Mouse (Mus musculus): ENCODE data around the gene Cacnb1. TPM values are rescaled to one million over a fixed set of nuclear protein-coding genes. Genes with fewer than 3 reads are reported as not detected.

Cacnb1 gene
- polyA plus RNA-seq, 1 experiment from 2014 or later, result 6.1 TPM

DNA sequence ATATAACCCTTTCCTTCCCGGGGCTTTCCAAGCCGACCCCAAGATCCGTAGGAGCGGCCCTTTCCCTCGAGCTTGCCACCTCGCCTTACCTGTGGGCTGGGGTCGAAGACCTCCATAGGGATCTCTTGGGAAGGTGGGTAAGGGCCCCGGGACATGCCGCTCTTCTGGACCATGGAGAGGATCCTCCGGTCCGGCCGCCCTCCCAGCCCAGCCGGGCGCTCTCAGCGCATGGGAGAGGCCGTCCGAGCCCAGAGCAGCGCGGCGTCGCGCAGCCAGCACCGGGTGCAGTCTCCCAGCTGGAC lies 630 bp downstream of the Cacnb1 start:
- under 1% methylated on average over 23 of the region's 23 CpGs for WGBS
- H3K9me3 ChIP-seq (replicated peaks), result no peaks in the 10 kb centered on the region
- no peaks in the 10 kb centered on the region for H3K36me3 ChIP-seq
- peak overlapping the region; percentile 77 for H3K9ac ChIP-seq
- peak overlapping the region; percentile 97 for H3K4me2 ChIP-seq
- peak overlapping the region; percentile 67 for H3K27ac ChIP-seq (ENCODE audit: poor library complexity, severe bottlenecking)
- H3K27me3 ChIP-seq (replicated peaks), result peaks cover 16% of the 10 kb centered on the region
- H3K4me1 ChIP-seq (replicated peaks), result peaks cover 39% of the 10 kb centered on the region
- no peak; the same call in none of the 2 replicates for ATAC-seq (ENCODE audit: insufficient number of reproducible peaks, low FRiP score)
- peak overlapping the region; percentile 79 for H3K4me3 ChIP-seq

DNA sequence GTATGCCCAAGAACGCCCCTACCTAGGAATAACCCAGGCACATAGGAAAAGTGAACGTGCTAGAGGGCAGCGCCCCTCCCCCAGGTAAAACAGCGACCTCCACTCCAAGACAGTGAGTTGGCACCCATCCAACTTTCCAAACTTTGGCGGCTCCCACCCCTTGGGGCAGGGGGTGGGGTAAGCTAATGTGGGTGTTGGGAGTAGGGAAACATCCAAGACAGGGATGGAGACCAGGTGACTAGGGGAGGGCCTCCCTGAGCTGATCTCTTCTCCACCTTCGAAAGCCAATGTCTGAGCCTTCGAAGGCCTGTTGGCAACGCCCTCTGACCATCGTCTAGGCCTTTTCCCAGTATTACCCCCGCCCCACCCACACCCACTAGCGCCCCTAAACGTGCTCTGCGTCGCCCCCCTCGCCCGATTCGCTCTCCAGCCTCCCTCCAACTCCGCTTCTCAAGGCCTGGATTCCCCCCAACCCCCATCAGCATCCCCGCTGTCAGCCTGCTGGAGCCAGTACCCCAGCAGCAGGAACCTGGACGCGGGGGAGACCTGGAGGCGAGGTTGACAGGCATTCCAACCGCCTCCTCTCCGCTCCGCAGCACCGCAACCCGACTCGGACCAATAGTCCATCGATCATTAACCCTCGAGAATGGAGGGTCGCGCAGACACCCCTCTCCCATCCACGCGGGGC lies 1.1 kb downstream of the Cacnb1 start:
- no peaks in the 10 kb centered on the region for H3K9me3 ChIP-seq (replicated peaks)
- 5% methylated on average over 32 of the region's 34 CpGs for WGBS
- H3K4me1 ChIP-seq (replicated peaks), result peaks cover 39% of the 10 kb centered on the region
- peak overlapping the region; percentile 67; the same call in 1 of the 2 replicates for H3K27ac ChIP-seq (ENCODE audit: poor library complexity, severe bottlenecking)
- ATAC-seq (ENCODE audit: insufficient number of reproducible peaks, low FRiP score), result no peak
- peak overlapping the region; percentile 97 for H3K4me2 ChIP-seq
- peak overlapping the region; percentile 79 for H3K4me3 ChIP-seq
- no peaks in the 10 kb centered on the region for H3K36me3 ChIP-seq
- H3K27me3 ChIP-seq (replicated peaks), result peaks cover 16% of the 10 kb centered on the region
- peak overlapping the region; percentile 77 for H3K9ac ChIP-seq

- Histone ChIP-seq H3K4me1 (replicated peaks) (peaks cover 38% of the 10 kb centered on the region), H3K9me3 (replicated peaks) (no peaks in the 10 kb centered on the region), H3K9ac (no peak overlapping the region), H3K27ac (ENCODE audit: poor library complexity, severe bottlenecking) (no peak overlapping the region), H3K4me2 (peak overlapping the region; percentile 97), H3K36me3 (peaks cover 2% of the 10 kb centered on the region; the same call in 1 of the 2 replicates), H3K27me3 (replicated peaks) (peaks cover 16% of the 10 kb centered on the region), H3K4me3 (peak overlapping the region; percentile 79)
- WGBS, result 62% methylated on average over 2 of the region's 2 CpGs
- no peak for ATAC-seq (ENCODE audit: insufficient number of reproducible peaks, low FRiP score)
Observed at GRCm38 (mm10) chr11:98021118-98021517, 1.7 kb downstream of the Cacnb1 start.

DNA sequence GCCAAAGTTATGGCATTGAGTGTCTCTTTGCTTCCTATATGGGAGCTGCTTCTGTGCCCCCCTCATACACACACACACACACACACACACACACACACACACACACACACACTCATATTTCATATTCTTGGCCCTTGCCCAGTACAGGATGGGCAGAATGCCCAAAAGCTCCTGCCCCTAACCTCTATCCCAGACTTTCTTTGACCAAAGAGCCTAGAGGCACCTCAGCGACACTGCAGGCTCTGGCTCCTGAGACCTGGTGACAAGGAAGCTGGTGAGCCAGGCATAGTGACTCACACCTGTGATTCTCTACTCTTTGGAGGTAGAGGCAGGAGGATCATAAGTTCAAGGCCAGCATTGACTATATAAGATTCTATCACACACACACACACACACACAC lies 2.1 kb downstream of the Cacnb1 start:
- Histone ChIP-seq H3K4me3 (no peak overlapping the region), H3K4me2 (no peak overlapping the region), H3K9ac (no peak overlapping the region), H3K27ac (ENCODE audit: poor library complexity, severe bottlenecking) (no peak overlapping the region), H3K27me3 (replicated peaks) (peaks cover 16% of the 10 kb centered on the region), H3K9me3 (replicated peaks) (no peaks in the 10 kb centered on the region), H3K36me3 (peaks cover 6% of the 10 kb centered on the region; the same call in 1 of the 2 replicates), H3K4me1 (replicated peaks) (peaks cover 34% of the 10 kb centered on the region)
- ATAC-seq (ENCODE audit: insufficient number of reproducible peaks, low FRiP score), result no peak
- 77% methylated on average over 1 of the region's 1 CpGs for WGBS

DNA sequence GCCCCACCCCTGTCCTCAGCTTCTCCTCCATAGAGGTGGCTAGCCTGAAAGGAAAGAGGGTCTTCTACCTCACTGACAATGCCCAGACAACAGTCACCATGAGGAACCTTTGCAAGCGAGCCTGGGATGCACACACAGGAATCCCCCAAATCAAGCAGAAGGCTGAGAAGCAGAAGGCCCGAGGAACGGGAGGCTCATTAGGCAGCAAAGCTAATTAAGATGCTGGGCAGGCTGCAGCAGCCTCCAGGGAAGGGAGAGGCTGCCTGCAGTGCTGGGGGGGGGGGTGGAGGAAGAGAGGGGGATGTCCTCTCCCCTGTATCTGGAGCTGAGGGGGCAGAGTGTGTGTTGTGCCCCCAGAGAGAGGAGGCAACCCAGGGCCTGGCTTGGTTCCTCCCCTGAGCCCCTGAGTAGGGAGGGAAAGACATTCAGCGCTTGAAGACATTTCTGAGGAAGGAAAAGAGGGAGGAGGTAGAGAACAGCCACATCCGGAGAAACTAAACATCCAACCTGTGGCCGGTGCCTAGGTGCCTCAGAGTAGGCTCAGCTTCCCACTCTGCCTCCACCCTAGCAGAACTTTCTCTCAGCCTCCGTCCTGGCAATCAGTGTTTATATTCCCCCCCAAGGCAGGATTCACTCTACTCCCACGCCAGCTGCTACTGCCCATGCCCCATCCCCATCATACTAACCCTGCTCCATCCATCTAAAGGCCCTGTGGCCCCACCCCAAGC lies 2.8 kb downstream of the Cacnb1 start:
- Histone ChIP-seq H3K9ac (peak overlapping the region; percentile 29; the same call in 1 of the 2 replicates), H3K36me3 (peaks cover 11% of the 10 kb centered on the region; the same call in 1 of the 2 replicates), H3K9me3 (replicated peaks) (no peaks in the 10 kb centered on the region), H3K4me2 (no peak overlapping the region), H3K4me1 (replicated peaks) (peaks cover 32% of the 10 kb centered on the region), H3K27me3 (replicated peaks) (peaks cover 16% of the 10 kb centered on the region), H3K27ac (ENCODE audit: poor library complexity, severe bottlenecking) (no peak overlapping the region), H3K4me3 (no peak overlapping the region)
- 45% methylated on average over 8 of the region's 8 CpGs for WGBS
- no peak for ATAC-seq (ENCODE audit: insufficient number of reproducible peaks, low FRiP score)

DNA sequence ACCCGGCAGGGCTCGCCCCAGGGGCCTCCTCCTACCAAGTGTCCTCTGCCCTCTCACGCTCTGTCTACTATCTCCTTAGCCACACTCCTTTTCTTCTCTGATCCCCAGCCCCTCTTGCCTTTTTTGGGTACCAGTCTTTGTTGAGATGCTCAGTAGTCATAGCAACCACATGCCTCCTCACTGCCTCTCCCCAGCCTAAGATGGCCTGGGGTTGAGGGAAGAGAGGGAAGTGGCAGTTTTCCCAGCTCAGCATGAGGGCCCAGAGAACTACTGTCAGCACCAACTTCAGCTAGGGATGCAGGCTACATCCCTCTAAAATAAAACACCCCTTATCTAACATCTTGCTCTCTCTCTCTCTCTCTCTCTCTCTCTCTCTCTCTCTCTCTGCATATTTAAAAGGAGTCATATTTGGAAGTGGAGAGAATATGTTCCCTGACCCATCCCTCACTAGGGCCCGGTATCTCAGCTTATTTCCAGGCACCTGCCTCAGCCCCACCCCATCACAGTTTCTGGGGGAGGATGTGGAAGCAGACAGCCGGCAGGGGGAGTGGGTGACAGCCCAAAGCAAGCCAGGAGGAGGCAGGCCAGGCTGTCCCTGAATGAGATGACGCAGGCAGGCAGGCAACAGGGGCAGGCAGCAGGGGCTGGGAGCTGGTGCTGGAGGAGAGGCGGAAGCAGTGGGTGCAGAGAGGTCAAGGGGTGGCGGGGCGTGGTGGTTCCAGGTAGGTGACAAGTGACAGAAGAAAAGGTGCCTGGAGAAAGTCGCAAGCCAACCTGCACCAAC lies 3.8 kb downstream of the Cacnb1 start:
- Histone ChIP-seq H3K27me3 (replicated peaks) (peaks cover 16% of the 10 kb centered on the region), H3K27ac (ENCODE audit: poor library complexity, severe bottlenecking) (no peak overlapping the region), H3K9ac (peak overlapping the region; percentile 29; the same call in 1 of the 2 replicates), H3K4me3 (no peak overlapping the region), H3K4me1 (replicated peaks) (peaks cover 32% of the 10 kb centered on the region), H3K4me2 (no peak overlapping the region), H3K9me3 (replicated peaks) (no peaks in the 10 kb centered on the region), H3K36me3 (peaks cover 11% of the 10 kb centered on the region; the same call in 1 of the 2 replicates)
- WGBS, result 36% methylated on average over 10 of the region's 10 CpGs
- no peak for ATAC-seq (ENCODE audit: insufficient number of reproducible peaks, low FRiP score)

GRCm38 (mm10) chr11:98018222-98018621 lies 4.6 kb downstream of the Cacnb1 start:
- Histone ChIP-seq H3K4me2 (no peak overlapping the region), H3K9ac (peak overlapping the region; percentile 52; the same call in 1 of the 2 replicates), H3K27me3 (replicated peaks) (peaks cover 16% of the 10 kb centered on the region), H3K36me3 (peaks cover 11% of the 10 kb centered on the region; the same call in 1 of the 2 replicates), H3K4me1 (replicated peaks) (peaks cover 32% of the 10 kb centered on the region), H3K4me3 (no peak overlapping the region), H3K9me3 (replicated peaks) (no peaks in the 10 kb centered on the region), H3K27ac (ENCODE audit: poor library complexity, severe bottlenecking) (no peak overlapping the region)
- 59% methylated on average over 6 of the region's 6 CpGs for WGBS
- no peak for ATAC-seq (ENCODE audit: insufficient number of reproducible peaks, low FRiP score)

GRCm38 (mm10) chr11:98016824-98017223 lies 6.0 kb downstream of the Cacnb1 start:
- no peak for ATAC-seq (ENCODE audit: insufficient number of reproducible peaks, low FRiP score)
- Histone ChIP-seq H3K9ac (no peak overlapping the region), H3K27me3 (replicated peaks) (peaks cover 28% of the 10 kb centered on the region), H3K4me3 (no peak overlapping the region), H3K36me3 (peaks cover 11% of the 10 kb centered on the region; the same call in 1 of the 2 replicates), H3K4me2 (no peak overlapping the region), H3K4me1 (replicated peaks) (peaks cover 38% of the 10 kb centered on the region), H3K9me3 (replicated peaks) (no peaks in the 10 kb centered on the region), H3K27ac (ENCODE audit: poor library complexity, severe bottlenecking) (no peak overlapping the region)
- WGBS, result 75% methylated on average over 4 of the region's 4 CpGs

- H3K36me3 ChIP-seq, result peaks cover 11% of the 10 kb centered on the region; the same call in 1 of the 2 replicates
Observed at GRCm38 (mm10) chr11:98016177-98016576, 6.7 kb downstream of the Cacnb1 start.

DNA sequence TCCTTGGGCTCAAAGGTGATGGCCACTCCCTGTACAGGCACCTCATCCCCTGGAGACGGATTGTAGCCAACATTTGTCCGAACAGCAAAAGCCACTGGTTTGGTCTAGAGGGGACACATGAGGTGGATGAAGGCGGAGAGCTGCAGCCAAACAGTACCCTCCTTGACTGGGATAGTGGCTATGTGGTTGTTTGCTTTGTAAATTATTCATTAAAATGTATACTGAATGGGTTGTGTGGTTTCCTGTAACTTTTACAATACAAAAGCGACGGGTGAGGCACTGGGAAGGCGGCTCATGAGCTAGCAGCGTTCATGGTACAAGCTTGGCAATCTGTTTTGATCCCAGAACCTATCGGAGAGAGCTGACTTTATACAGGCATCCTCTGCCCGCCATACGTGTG lies 10.0 kb downstream of the Cacnb1 start:
- no peak for ATAC-seq (ENCODE audit: insufficient number of reproducible peaks, low FRiP score)
- 0 out of 2 replicates have a peak, but pooled peaks cover 8% of the 10 kb centered on the region for H3K4me1 ChIP-seq (replicated peaks)
- H3K9me3 ChIP-seq (replicated peaks), result no peaks in the 10 kb centered on the region
- WGBS, result 75% methylated on average over 10 of the region's 10 CpGs
- no peak overlapping the region for H3K9ac ChIP-seq
- no peak overlapping the region for H3K4me2 ChIP-seq
- no peak overlapping the region for H3K27ac ChIP-seq (ENCODE audit: poor library complexity, severe bottlenecking)
- H3K27me3 ChIP-seq (replicated peaks), result peaks cover 38% of the 10 kb centered on the region
- peaks cover 15% of the 10 kb centered on the region; the same call in 1 of the 2 replicates for H3K36me3 ChIP-seq
- no peak overlapping the region for H3K4me3 ChIP-seq

More at GRCm38 (mm10) chr11:98016177-98016576, 6.7 kb downstream of the Cacnb1 start:
- H3K4me1 ChIP-seq (replicated peaks), result peaks cover 31% of the 10 kb centered on the region
- no peak overlapping the region for H3K4me3 ChIP-seq
- peaks cover 34% of the 10 kb centered on the region for H3K27me3 ChIP-seq (replicated peaks)
- no peak overlapping the region for H3K4me2 ChIP-seq
- H3K27ac ChIP-seq (ENCODE audit: poor library complexity, severe bottlenecking), result no peak overlapping the region
- no peak overlapping the region for H3K9ac ChIP-seq
- no peaks in the 10 kb centered on the region for H3K9me3 ChIP-seq (replicated peaks)
- whole genome bisulfite sequencing, result 86% methylated on average over 5 of the region's 5 CpGs
- ATAC-seq (ENCODE audit: insufficient number of reproducible peaks, low FRiP score), result no peak
